Mouse (Mus musculus) lung, adult 10 weeks (tissue): ENCODE data around the gene Map3k9. TPM values are rescaled to one million over a fixed set of nuclear protein-coding genes. Genes with fewer than 3 reads are reported as not detected.

Experiments used
- polyA plus RNA-seq: library from polyadenylated mRNA; stranded (reverse); fragments of 350-450 nt; fragmentation: Illumina TruSeq; extraction: RNeasy Lipid Tissue Mini Kit (QIAGEN cat#74804); gene quantifications from one replicate; pipeline ENCODE4 v1.2.3, GENCODE M21; 2014; ENCODE audit warnings: low read depth, low replicate concordance; ENCODE audit not compliant: insufficient read depth

The Map3k9 gene
- 1.2 TPM for polyA plus RNA-seq

GRCm38 (mm10) chr12:81781105-81781909 lies at the start of gene Map3k9:
Map3k9 (minus strand) TSS chr12:81781175.

Other genes with a start within 250 kb of the Map3k9 start
- gene Gm20498, start 248.3 kb downstream of the Map3k9 start, polyA plus RNA-seq = 8.6 TPM
- gene Synj2bp, start 248.3 kb downstream of the Map3k9 start, polyA plus RNA-seq = 24.3 TPM
- gene Adam21, start 212.7 kb downstream of the Map3k9 start, polyA plus RNA-seq = not detected
- gene Med6, start 186.2 kb downstream of the Map3k9 start, polyA plus RNA-seq = 35.9 TPM
- 12.3 TPM for gene Ttc9, start 149.9 kb downstream of the Map3k9 start, polyA plus RNA-seq
- 29.3 TPM for gene Pcnx, start 78.8 kb upstream of the Map3k9 start, polyA plus RNA-seq